Mouse (Mus musculus) right cerebral cortex, adult 2 months (tissue): Measurements from ENCODE around the gene Myo10.

Source experiments
- DNase-seq, 2 experiments: peaks; one replicate each; pipeline ENCODE4 v3.0.0; 2021 to 2022; ENCODE audit warnings: low spot score in 2 of 2

Myo10 gene

GRCm38 (mm10) chr15:25797888-25798287 is 175.6 kb downstream of the Myo10 start:
- no peak for DNase-seq

GRCm38 (mm10) chr15:25801726-25802125 is 179.4 kb downstream of the Myo10 start:
- no peak for DNase-seq

GRCm38 (mm10) chr15:25802194-25802593 is 179.9 kb downstream of the Myo10 start:
- DNase-seq = peak; percentile 26 to 29

GRCm38 (mm10) chr15:25803111-25803510 is 180.8 kb downstream of the Myo10 start:
- no peak for DNase-seq

- peak; percentile 81 to 86 for DNase-seq
Observed at GRCm38 (mm10) chr15:25805336-25806110, 183.2 kb downstream of the Myo10 start.

GRCm38 (mm10) chr15:25806363-25806762 is 184.0 kb downstream of the Myo10 start:
- DNase-seq = no peak

GRCm38 (mm10) chr15:25806878-25807277 is 184.6 kb downstream of the Myo10 start:
- no peak for DNase-seq

GRCm38 (mm10) chr15:25808677-25809460 is 186.5 kb downstream of the Myo10 start:
- no peak for DNase-seq

GRCm38 (mm10) chr15:25809669-25810068 is 187.3 kb downstream of the Myo10 start:
- no peak for DNase-seq

GRCm38 (mm10) chr15:25811834-25812250 is 189.5 kb downstream of the Myo10 start:
- peak in 1 of 2 experiments; percentile 31 for DNase-seq

GRCm38 (mm10) chr15:25812479-25812878 is 190.2 kb downstream of the Myo10 start:
- no peak for DNase-seq

- no peak for DNase-seq
Observed at GRCm38 (mm10) chr15:25814535-25814934, 192.2 kb downstream of the Myo10 start.

GRCm38 (mm10) chr15:25817191-25817590 is 194.9 kb downstream of the Myo10 start:
- DNase-seq = no peak

GRCm38 (mm10) chr15:25821981-25822380 is 199.7 kb downstream of the Myo10 start:
- DNase-seq = no peak

GRCm38 (mm10) chr15:25822656-25823055 is 200.3 kb downstream of the Myo10 start:
- no peak for DNase-seq

- DNase-seq = peak; percentile 32 to 39
Observed at GRCm38 (mm10) chr15:25826531-25826961, 204.2 kb downstream of the Myo10 start.

GRCm38 (mm10) chr15:25828464-25828863 is 206.1 kb downstream of the Myo10 start:
- no peak for DNase-seq

GRCm38 (mm10) chr15:25830426-25830825 is 208.1 kb downstream of the Myo10 start:
- DNase-seq = no peak

- DNase-seq = no peak
Observed at GRCm38 (mm10) chr15:25834282-25834681, 212.0 kb downstream of the Myo10 start.

GRCm38 (mm10) chr15:25834920-25835674 is 212.8 kb downstream of the Myo10 start:
- no peak for DNase-seq

- no peak for DNase-seq
Observed at GRCm38 (mm10) chr15:25842462-25843085, 220.2 kb downstream of the Myo10 start.
